Mouse (Mus musculus) liver, embryonic 14.5 days (tissue): ENCODE measurements around the gene Rab7b.

ENCODE experiments used
- CTCF ChIP-seq: IDR thresholded peaks from 2 replicates; pipeline ENCODE4 v1.5.1; 2016; ENCODE audit warnings: antibody characterized with exemption, low read depth, control low read depth
- EP300 ChIP-seq: IDR thresholded peaks from 2 replicates; pipeline ENCODE4 v1.6.1; 2016; ENCODE audit warnings: antibody characterized with exemption, low read depth

DNA sequence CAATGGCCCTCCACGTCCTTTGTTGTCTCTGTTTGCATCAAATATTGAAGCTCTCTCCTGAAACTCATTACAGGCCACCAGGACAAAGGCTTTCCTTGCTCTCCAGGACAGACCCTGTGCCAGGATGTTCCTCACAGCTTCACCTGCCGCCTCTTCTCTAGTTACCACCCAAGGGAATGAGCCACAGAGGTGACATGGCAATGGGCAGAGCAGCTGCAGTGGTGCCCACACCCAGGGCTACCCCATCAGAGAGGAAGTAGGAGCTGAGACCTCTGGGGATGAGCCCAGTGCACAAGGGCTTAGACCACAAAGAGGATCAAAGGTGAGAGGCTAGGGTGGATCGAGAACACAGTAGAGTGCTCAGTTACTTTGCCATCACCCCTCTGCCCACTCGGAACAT is 35.1 kb downstream of the Rab7b start:
- TF ChIP-seq CTCF (no peak), EP300 (no peak)
